Mouse (Mus musculus) CH12.LX (cell line): ENCODE measurements around the gene Apoc4. TPM values are rescaled to one million over a fixed set of nuclear protein-coding genes. Genes with fewer than 3 reads are reported as not detected.

Experiments
- DNase-seq: peaks from one replicate; pipeline ENCODE4 v3.0.0-alpha.2; 2013; ENCODE audit errors: extremely low read depth
- H3K27ac ChIP-seq: 2 replicates; pipeline ENCODE4 v1.5.1; 2012; ENCODE audit warnings: low read depth, mild to moderate bottlenecking, control low read depth, moderate library complexity; ENCODE audit not compliant: insufficient read depth
- H3K27me3 ChIP-seq: replicated peaks from 2 replicates; pipeline ENCODE3; 2012; ENCODE audit warnings: inconsistent platforms
- H3K36me3 ChIP-seq, 2 experiments: replicated peaks in 1 of 2; 2 replicates each; pipeline versions ENCODE3 to v1.6.1; 2012; ENCODE audit warnings: inconsistent platforms in 1 of 2, low read length in 1 of 2, mild to moderate bottlenecking in 1 of 2, mixed read lengths in 1 of 2, moderate library complexity in 1 of 2; ENCODE audit not compliant: control insufficient read depth in 1 of 2, insufficient read depth in 1 of 2
- H3K4me1 ChIP-seq, 2 experiments: 2 replicates each; pipeline ENCODE4 v1.6.1; 2012; ENCODE audit warnings: inconsistent platforms in 1 of 2, moderate library complexity in 1 of 2; ENCODE audit not compliant: insufficient read depth in 2 of 2, control insufficient read depth in 1 of 2
- H3K4me2 ChIP-seq: 2 replicates; pipeline ENCODE4 v1.6.1; 2012; ENCODE audit warnings: low read depth, mild to moderate bottlenecking, control low read depth; ENCODE audit not compliant: poor library complexity, insufficient read depth, severe bottlenecking
- H3K4me3 ChIP-seq, 3 experiments: fragments of 150-350 bp in 1 of 3; sonication (generic) in 1 of 3; replicated peaks in 1 of 3; 2 replicates each; pipeline versions ENCODE3 to v1.5.1; 2011 to 2012; ENCODE audit warnings: low read depth in 2 of 3, low read length in 2 of 3, mild to moderate bottlenecking in 2 of 3, moderate library complexity in 2 of 3, control low read depth in 1 of 3, improper control_type of control experiment in 1 of 3, inconsistent platforms in 1 of 3, mixed read lengths in 1 of 3; ENCODE audit not compliant: poor library complexity in 1 of 3
- H3K79me2 ChIP-seq: replicated peaks from 2 replicates; pipeline ENCODE4 v1.6.1; 2012; ENCODE audit warnings: mild to moderate bottlenecking, moderate library complexity; ENCODE audit not compliant: control insufficient read depth, poor library complexity, insufficient read depth, severe bottlenecking; ENCODE audit errors: extremely low read depth
- H3K9ac ChIP-seq: 2 replicates; pipeline ENCODE4 v1.6.1; 2012; ENCODE audit warnings: low read depth, mild to moderate bottlenecking, control low read depth, moderate library complexity; ENCODE audit not compliant: insufficient read depth
- H3K9me3 ChIP-seq: replicated peaks from 2 replicates; pipeline ENCODE3; 2012; ENCODE audit warnings: low read length, inconsistent platforms, mixed read lengths
- BHLHE40 ChIP-seq: IDR thresholded peaks from 2 replicates; pipeline ENCODE4 v1.6.1; 2011; ENCODE audit warnings: mild to moderate bottlenecking, low read depth, low read length, improper control_type of control experiment
- CHD2 ChIP-seq: IDR thresholded peaks from 2 replicates; pipeline ENCODE4 v1.6.1; 2011; ENCODE audit warnings: low read length, improper control_type of control experiment
- ELF1 ChIP-seq: IDR thresholded peaks from 2 replicates; pipeline ENCODE4 v1.6.1; 2014; ENCODE audit warnings: low read depth, mild to moderate bottlenecking, inconsistent platforms, low read length, improper control_type of control experiment
- EP300 ChIP-seq: IDR thresholded peaks from 2 replicates; pipeline ENCODE4 v1.6.1; 2011; ENCODE audit warnings: low read length, improper control_type of control experiment
- HCFC1 ChIP-seq: IDR thresholded peaks from 2 replicates; pipeline ENCODE4 v1.6.1; 2012; ENCODE audit warnings: low read depth, mild to moderate bottlenecking, inconsistent platforms, low read length, improper control_type of control experiment
- JUN ChIP-seq: IDR thresholded peaks from 2 replicates; pipeline ENCODE4 v1.6.1; 2011; ENCODE audit warnings: low read depth, mild to moderate bottlenecking, low read length, improper control_type of control experiment, moderate library complexity; ENCODE audit not compliant: insufficient read depth
- KAT2A ChIP-seq: IDR thresholded peaks from 2 replicates; pipeline ENCODE4 v1.6.1; 2012; ENCODE audit warnings: low read length, improper control_type of control experiment, inconsistent platforms; ENCODE audit not compliant: insufficient replicate concordance
- MAFK ChIP-seq: IDR thresholded peaks from 2 replicates; pipeline ENCODE4 v1.6.1; 2011; ENCODE audit warnings: low read length, improper control_type of control experiment; ENCODE audit not compliant: insufficient replicate concordance
- MAX ChIP-seq: IDR thresholded peaks from 2 replicates; pipeline ENCODE4 v1.6.1; 2011; ENCODE audit warnings: low read length, improper control_type of control experiment
- MAZ ChIP-seq: IDR thresholded peaks from 2 replicates; pipeline ENCODE4 v1.6.1; 2012; ENCODE audit warnings: low read depth, mild to moderate bottlenecking, inconsistent platforms, low read length, improper control_type of control experiment, moderate library complexity
- MEF2A ChIP-seq: IDR thresholded peaks from 2 replicates; pipeline ENCODE4 v1.6.1; 2014; ENCODE audit warnings: low read depth, mild to moderate bottlenecking, inconsistent platforms, low read length, improper control_type of control experiment, borderline replicate concordance
- MXI1 ChIP-seq: IDR thresholded peaks from 2 replicates; pipeline ENCODE4 v1.6.1; 2011; ENCODE audit warnings: mild to moderate bottlenecking, low read depth, low read length, improper control_type of control experiment
- MYC ChIP-seq: IDR thresholded peaks from 2 replicates; pipeline ENCODE4 v1.6.1; 2011; ENCODE audit warnings: low read depth, mild to moderate bottlenecking, improper control_type of control experiment, low read length
- POLR2A ChIP-seq: IDR thresholded peaks from 2 replicates; pipeline ENCODE4 v1.6.1; 2011; ENCODE audit warnings: low read depth, mild to moderate bottlenecking, improper control_type of control experiment, low read length
- RCOR1 ChIP-seq: conservative IDR thresholded peaks from 2 replicates; pipeline ENCODE4 v1.6.1; 2012; ENCODE audit warnings: low read depth, mild to moderate bottlenecking, inconsistent platforms, low read length, improper control_type of control experiment
- SMC3 ChIP-seq: IDR thresholded peaks from 2 replicates; pipeline ENCODE4 v1.6.1; 2011; ENCODE audit warnings: low read depth, low read length, improper control_type of control experiment
- TCF12 ChIP-seq: IDR thresholded peaks from 2 replicates; pipeline ENCODE4 v1.6.1; 2014; ENCODE audit warnings: low read depth, mild to moderate bottlenecking, inconsistent platforms, low read length, improper control_type of control experiment
- ZMIZ1 ChIP-seq: IDR thresholded peaks from 2 replicates; pipeline ENCODE4 v1.6.1; 2012; ENCODE audit warnings: low read depth, mild to moderate bottlenecking, inconsistent platforms, low read length, improper control_type of control experiment
- dilution Hi-C: fragments of 300-500 bp; cut with MboI; formaldehyde crosslinking; loops from 2 replicates; pipeline ENCODE4 v1.14.3; 2020; ENCODE audit warnings: low sequenced_read_pairs; ENCODE audit not compliant: extremely low pct_unique_long_range_greater_than_20kb, extremely low pct_ligation_motif_present
- in situ Hi-C: fragments of 300-500 bp; cut with MboI; formaldehyde crosslinking; loops from 3 replicates; pipeline ENCODE4 v1.14.3; 2019; ENCODE audit warnings: low sequenced_read_pairs, low pct_ligation_motif_present, low pct_unique_long_range_greater_than_20kb, mixed read lengths
- polyA plus RNA-seq: library from polyadenylated mRNA; unstranded; fragments of >175 nt; gene quantifications from 2 replicates; pipeline ENCODE4 v1.2.1, GENCODE M21; 2012; ENCODE audit warnings: low read depth; ENCODE audit not compliant: insufficient read length
- total RNA-seq, 2 experiments: library from RNA; depleted of rRNA; stranded (reverse); fragments of 300-350 nt in 1 of 2; fragments of >200 nt in 1 of 2; gene quantifications; 2 replicates each; pipeline ENCODE4 v1.2.3; 2012 to 2014

Apoc4 gene
- total and polyA plus RNA-seq, 3 experiments, result not detected

DNA sequence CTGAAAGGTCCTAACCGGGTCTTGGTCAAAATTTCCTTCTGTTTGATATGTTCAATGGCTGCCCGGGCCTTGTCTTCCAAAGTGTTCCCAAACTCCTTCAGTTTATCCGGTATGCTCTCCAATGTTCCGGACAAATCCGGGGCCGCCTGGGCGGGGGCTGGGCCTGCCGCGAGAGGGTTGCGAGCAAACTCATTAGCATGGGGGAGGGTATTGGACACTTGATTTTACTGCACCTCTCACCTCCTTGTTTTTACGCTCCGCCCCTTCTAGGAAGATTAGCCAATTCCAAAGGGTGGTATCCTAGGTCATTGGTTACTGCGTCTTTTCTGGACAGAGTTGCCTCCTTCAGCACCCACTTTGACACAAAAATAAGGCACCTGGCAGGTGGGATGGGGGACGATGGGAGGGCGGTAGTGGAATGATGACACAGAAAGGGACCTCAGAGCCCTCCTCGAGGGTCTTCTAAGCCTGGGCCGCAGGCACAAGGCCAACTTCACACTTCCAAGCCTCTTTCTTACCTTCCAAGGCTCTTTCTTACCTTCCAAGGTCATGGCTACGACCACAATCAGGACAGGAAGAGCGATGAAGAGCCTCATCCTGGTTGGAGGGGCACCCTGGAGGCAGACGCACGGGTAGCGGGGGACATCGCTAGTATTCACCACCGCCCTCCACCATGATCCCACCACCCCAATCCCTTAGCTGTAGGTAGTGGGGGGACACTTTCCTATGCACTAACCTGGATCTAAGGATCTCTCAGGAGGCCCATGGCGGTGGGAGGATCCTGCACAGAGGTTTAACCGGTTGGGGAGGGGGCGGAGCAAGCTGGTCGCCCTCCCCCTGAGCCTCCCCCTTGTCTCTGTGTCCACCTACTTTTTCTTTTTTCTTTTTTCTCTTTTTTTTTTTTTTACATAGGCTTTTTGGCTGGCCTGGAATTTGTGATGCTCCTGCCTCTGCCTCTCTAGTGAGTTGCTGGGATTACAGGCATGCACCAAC is 10.9 kb upstream of the Apoc4 start, which contains the start of gene Apoc1:
Gene Apoc1, minus strand, starts transcription at position 788 of the 993 bp plus-strand sequence.
- no peak for DNase-seq
- dilution Hi-C loops (no loop called here), in situ Hi-C loops (no loop called here)
- Histone ChIP-seq H3K27me3 (no peaks in the 10 kb centered on the region), H3K79me2 (no peaks in the 10 kb centered on the region), H3K4me2 (no peak within 1 kb of the TSS), H3K4me3 (no peak within 1 kb of the TSS), H3K27ac (no peak within 1 kb of the TSS), H3K9me3 (peaks cover 5% of the 10 kb centered on the region), H3K9ac (no peak within 1 kb of the TSS), H3K36me3 (peaks cover 10 to 14% of the 10 kb centered on the region in 2 experiments), H3K4me1 (0 out of 4 replicates have a peak, but pooled peaks cover 0 to under 1% of the 10 kb centered on the region in 2 experiments)
- TF ChIP-seq MAX, result no peak
- TF ChIP-seq RCOR1, result no peak
- TF ChIP-seq BHLHE40, result no peak
- TF ChIP-seq MEF2A, result no peak
- TF ChIP-seq MAZ, result no peak
- TF ChIP-seq TCF12, result no peak
- no peak for TF ChIP-seq KAT2A
- TF ChIP-seq MXI1, result no peak
- TF ChIP-seq EP300, result no peak
- TF ChIP-seq MAFK, result no peak
- no peak for TF ChIP-seq ELF1
- no peak for TF ChIP-seq MYC
- TF ChIP-seq ZMIZ1, result no peak
- no peak for TF ChIP-seq POLR2A
- TF ChIP-seq JUN, result no peak
- TF ChIP-seq SMC3, result no peak

- Histone ChIP-seq H3K27me3 (no peaks in the 10 kb centered on the region), H3K9me3 (peaks cover under 1% of the 10 kb centered on the region), H3K27ac (no peak overlapping the region), H3K9ac (no peak overlapping the region), H3K79me2 (no peaks in the 10 kb centered on the region), H3K36me3 (peaks cover 3 to 7% of the 10 kb centered on the region in 2 experiments), H3K4me1 (peaks cover 0 to 8% of the 10 kb centered on the region in 2 experiments; a peak in 1 of 4 replicates), H3K4me2 (no peak overlapping the region), H3K4me3 (no peak overlapping the region)
- dilution Hi-C loops (no loop called here), in situ Hi-C loops (no loop called here)
- no peak for DNase-seq
- TF ChIP-seq MXI1, result no peak
- TF ChIP-seq JUN, result no peak
- no peak for TF ChIP-seq MYC
- TF ChIP-seq ZMIZ1, result no peak
- no peak for TF ChIP-seq HCFC1
- no peak for TF ChIP-seq CHD2
- TF ChIP-seq MEF2A, result no peak
- no peak for TF ChIP-seq MAX
Observed at GRCm38 (mm10) chr7:19691434-19691833, 10.2 kb upstream of the Apoc4 start.
